Mouse (Mus musculus) layer of hippocampus, adult 9-10 months (tissue): ENCODE measurements around the gene Slc2a4.
"Not testable (repeated sequence)": the region's sequence is repeated elsewhere in the genome, so short reads cannot be mapped to it uniquely, and the experiment has no call there.

Experiments used
- DNase-seq: peaks from one replicate; pipeline ENCODE4 v3.0.0; 2022; ENCODE audit warnings: low spot score

The Slc2a4 gene

GRCm38 (mm10) chr11:69939181-69939580 is 8.8 kb downstream of the Slc2a4 start:
- no peak for DNase-seq

GRCm38 (mm10) chr11:69938401-69938979 is 9.5 kb downstream of the Slc2a4 start:
- no peak for DNase-seq

GRCm38 (mm10) chr11:69937834-69938233 is 10.2 kb downstream of the Slc2a4 start:
- DNase-seq, result no peak

GRCm38 (mm10) chr11:69937385-69937784 is 10.6 kb downstream of the Slc2a4 start:
- no peak for DNase-seq

- no peak for DNase-seq
Observed at GRCm38 (mm10) chr11:69936714-69937347, 11.2 kb downstream of the Slc2a4 start.

GRCm38 (mm10) chr11:69936156-69936555 is 11.8 kb downstream of the Slc2a4 start:
- no peak for DNase-seq

GRCm38 (mm10) chr11:69935137-69935879 is 12.7 kb downstream of the Slc2a4 start, which contains the start of gene Ybx2:
Gene Ybx2, plus strand, starts transcription at chr11:69935796.
- no peak for DNase-seq

- DNase-seq, result no peak
Observed at GRCm38 (mm10) chr11:69934681-69935080, 13.3 kb downstream of the Slc2a4 start.

- DNase-seq, result peak; percentile 82
Observed at GRCm38 (mm10) chr11:69934169-69934568, 13.8 kb downstream of the Slc2a4 start.

- DNase-seq, result no peak
Observed at GRCm38 (mm10) chr11:69933066-69933465, 14.9 kb downstream of the Slc2a4 start.

GRCm38 (mm10) chr11:69932254-69932653 is 15.7 kb downstream of the Slc2a4 start:
- no peak for DNase-seq

GRCm38 (mm10) chr11:69931769-69932168 is 16.2 kb downstream of the Slc2a4 start:
- DNase-seq, result no peak

- no peak for DNase-seq
Observed at GRCm38 (mm10) chr11:69930967-69931537, 16.9 kb downstream of the Slc2a4 start.

- not testable (repeated sequence) for DNase-seq
Observed at GRCm38 (mm10) chr11:69930176-69930575, 17.8 kb downstream of the Slc2a4 start.

- no peak for DNase-seq
Observed at GRCm38 (mm10) chr11:69929712-69930111, 18.3 kb downstream of the Slc2a4 start.

GRCm38 (mm10) chr11:69927501-69927900 is 20.5 kb downstream of the Slc2a4 start:
- DNase-seq, result no peak

GRCm38 (mm10) chr11:69922796-69923195 is 25.2 kb downstream of the Slc2a4 start:
- no peak for DNase-seq

- DNase-seq, result no peak
Observed at GRCm38 (mm10) chr11:69922012-69922756, 25.8 kb downstream of the Slc2a4 start.

GRCm38 (mm10) chr11:69921114-69922011 is 26.6 kb downstream of the Slc2a4 start, which contains the start of gene Eif5a:
Gene Eif5a, minus strand, starts transcription at chr11:69921958.
- DNase-seq, result peak; percentile 97

- DNase-seq, result no peak
Observed at GRCm38 (mm10) chr11:69920266-69921031, 27.5 kb downstream of the Slc2a4 start.
